Mouse (Mus musculus) liver, embryonic 16.5 days (tissue): Measurements from ENCODE around the gene Vnn1. TPM values are rescaled to one million over a fixed set of nuclear protein-coding genes. Genes with fewer than 3 reads are reported as not detected.

Source experiments
- ATAC-seq: fragments of 200-750 bp; cut with Nextera tagmentation; 2 replicates; pipeline ENCODE4 v1.8.0; 2017; ENCODE audit warnings: low read depth, mild to moderate bottlenecking, moderate number of reproducible peaks, moderate library complexity
- H3K27ac ChIP-seq: fragments of 300-500 bp; sonication (generic); 2 replicates; pipeline ENCODE4 v1.5.1; 2014; ENCODE audit warnings: mild to moderate bottlenecking, low read length
- H3K27me3 ChIP-seq: fragments of 300-500 bp; sonication (generic); 2 replicates; pipeline ENCODE4 v1.6.1; 2014; ENCODE audit warnings: low read depth, low read length, mixed read lengths; ENCODE audit not compliant: control insufficient read depth, insufficient read depth
- H3K36me3 ChIP-seq: fragments of 300-500 bp; sonication (generic); 2 replicates; pipeline ENCODE4 v1.6.1; 2014; ENCODE audit warnings: mild to moderate bottlenecking; ENCODE audit not compliant: control insufficient read depth, insufficient read depth
- H3K4me1 ChIP-seq: fragments of 300-500 bp; sonication (generic); 2 replicates; pipeline ENCODE4 v1.6.1; 2014; ENCODE audit warnings: low read depth, low read length, mixed read lengths; ENCODE audit not compliant: control insufficient read depth
- H3K4me2 ChIP-seq: fragments of 300-500 bp; sonication (generic); 2 replicates; pipeline ENCODE4 v1.6.1; 2014; ENCODE audit warnings: low read depth, low read length, mixed read lengths
- H3K4me3 ChIP-seq: fragments of 300-500 bp; sonication (generic); 2 replicates; pipeline ENCODE4 v1.5.1; 2014; ENCODE audit warnings: low read depth, mild to moderate bottlenecking, low read length
- H3K9ac ChIP-seq: fragments of 300-500 bp; sonication (generic); 2 replicates; pipeline ENCODE4 v1.6.1; 2014; ENCODE audit warnings: low read depth, low read length
- H3K9me3 ChIP-seq: fragments of 300-500 bp; sonication (generic); replicated peaks from 2 replicates; pipeline ENCODE4 v1.6.1; 2016; ENCODE audit warnings: low read length; ENCODE audit not compliant: control insufficient read depth
- WGBS: fragments of 180-500 bp; shearing (Covaris S2); extraction: QIAGEN DNeasy Blood & Tissue Kit; methylation state at CpG from one replicate; pipeline ENCODE4 v1.1.7; 2014; ENCODE audit not compliant: insufficient replicate concordance; 5-methylcytosine and 5-hydroxymethylcytosine counted together
- polyA plus RNA-seq: library from polyadenylated mRNA; unstranded; fragments of >200 nt; fragmentation: Nextera tagmentation; extraction: Ambion mirVana; gene quantifications from 2 replicates; pipeline ENCODE4 v1.2.1, GENCODE M21; 2015

Gene Vnn1
- polyA plus RNA-seq, result 2.2 and 2.8 TPM in 2 replicates

GRCm38 (mm10) chr10:23894601-23895349 lies at the start of gene Vnn1:
Gene Vnn1 (plus strand): TSS chr10:23894688.
- H3K9ac ChIP-seq, result no peak within 1 kb of the TSS

GRCm38 (mm10) chr10:23851228-23851912 lies 43.1 kb upstream of the Vnn1 start, which contains the start of gene Vnn3:
Gene Vnn3 (plus strand): TSS chr10:23851462.
- 51% methylated on average over 4 of the region's 4 CpGs for WGBS
- Histone ChIP-seq H3K4me2 (0 out of 2 replicates have a peak within 1 kb of the TSS, but pooled peaks have one; percentile 19), H3K27me3 (no peaks in the 10 kb centered on the region), H3K4me3 (no peak within 1 kb of the TSS), H3K27ac (peak within 1 kb of the TSS; percentile 14; the same call in 1 of the 2 replicates), H3K36me3 (no peaks in the 10 kb centered on the region), H3K9ac (no peak within 1 kb of the TSS), H3K4me1 (no peaks in the 10 kb centered on the region), H3K9me3 (no peaks in the 10 kb centered on the region)
- peak; percentile 70 for ATAC-seq

More at GRCm38 (mm10) chr10:23894601-23895349, at the start of gene Vnn1:
- no peak for ATAC-seq
- no peaks in the 10 kb centered on the region for H3K27me3 ChIP-seq
- H3K27ac ChIP-seq, result no peak within 1 kb of the TSS
- 34% methylated on average over 21 of the region's 21 CpGs for WGBS
- no peaks in the 10 kb centered on the region for H3K36me3 ChIP-seq
- H3K9me3 ChIP-seq, result no peaks in the 10 kb centered on the region
- H3K4me3 ChIP-seq, result peak within 1 kb of the TSS; percentile 23; the same call in 1 of the 2 replicates
- H3K4me1 ChIP-seq, result no peaks in the 10 kb centered on the region
- H3K4me2 ChIP-seq, result peak within 1 kb of the TSS; percentile 41

GRCm38 (mm10) chr10:23852096-23852495 lies 42.4 kb upstream of the Vnn1 start:
- Histone ChIP-seq H3K9me3 (no peaks in the 10 kb centered on the region), H3K36me3 (no peaks in the 10 kb centered on the region), H3K27me3 (no peaks in the 10 kb centered on the region), H3K4me2 (no peak overlapping the region), H3K9ac (no peak overlapping the region), H3K4me3 (no peak overlapping the region), H3K27ac (no peak overlapping the region), H3K4me1 (no peaks in the 10 kb centered on the region)
- 46% methylated on average over 2 of the region's 2 CpGs for WGBS
- no peak for ATAC-seq

- no peaks in the 10 kb centered on the region for H3K27me3 ChIP-seq
- no peak for ATAC-seq
- WGBS, result 50% methylated on average over 9 of the region's 9 CpGs
- no peak overlapping the region for H3K9ac ChIP-seq
- H3K4me2 ChIP-seq, result no peak overlapping the region
- H3K9me3 ChIP-seq, result no peaks in the 10 kb centered on the region
- H3K36me3 ChIP-seq, result no peaks in the 10 kb centered on the region
- no peak overlapping the region for H3K27ac ChIP-seq
- no peaks in the 10 kb centered on the region for H3K4me1 ChIP-seq
- no peak overlapping the region for H3K4me3 ChIP-seq
Measured at GRCm38 (mm10) chr10:23864362-23865312, 29.9 kb upstream of the Vnn1 start.

DNA sequence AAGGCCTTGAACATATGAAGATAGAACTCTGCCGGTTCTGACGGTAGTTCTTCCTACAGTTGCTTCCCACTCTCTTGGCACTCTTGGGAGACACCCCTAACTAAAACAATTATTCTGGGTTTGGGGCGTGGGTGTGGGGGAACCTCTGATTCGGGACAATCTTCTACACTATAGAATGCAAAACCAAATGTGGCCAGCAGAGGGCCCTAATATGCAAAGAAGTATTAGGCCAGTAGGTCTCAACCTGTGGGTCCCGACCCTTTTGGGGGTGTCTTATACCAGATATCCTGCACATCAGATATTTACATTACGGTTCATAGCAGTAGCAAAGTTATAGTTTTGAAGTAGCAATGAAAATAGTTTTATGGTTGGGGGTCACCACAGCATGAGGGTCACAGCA lies 13.8 kb upstream of the Vnn1 start:
- Histone ChIP-seq H3K27ac (no peak overlapping the region), H3K36me3 (no peaks in the 10 kb centered on the region), H3K4me1 (no peaks in the 10 kb centered on the region), H3K27me3 (no peaks in the 10 kb centered on the region), H3K4me2 (no peak overlapping the region), H3K4me3 (no peak overlapping the region), H3K9ac (no peak overlapping the region), H3K9me3 (no peaks in the 10 kb centered on the region)
- 63% methylated on average over 6 of the region's 6 CpGs for WGBS
- no peak for ATAC-seq

DNA sequence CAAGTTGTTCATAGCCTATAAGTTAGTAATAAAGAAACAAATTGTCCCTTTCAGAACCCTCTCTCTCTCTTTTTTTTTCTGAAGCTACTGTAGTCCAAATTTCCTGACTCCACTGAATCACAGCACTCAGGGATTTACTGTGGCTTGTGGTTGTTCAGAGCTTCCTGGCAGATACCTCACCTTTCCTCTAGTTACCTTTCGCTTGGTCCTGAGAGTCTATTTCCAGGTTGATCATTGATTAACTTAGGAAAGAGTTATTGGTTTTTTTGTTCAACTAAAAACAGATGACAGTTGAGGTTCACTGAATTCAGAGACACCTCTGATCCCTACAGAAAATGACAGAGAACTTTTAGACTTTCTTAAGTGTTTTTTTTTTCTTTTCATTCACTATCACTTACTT lies 9.6 kb upstream of the Vnn1 start:
- peak; percentile 53; the same call in 1 of the 2 replicates for ATAC-seq

GRCm38 (mm10) chr10:23886060-23886459 lies 8.4 kb upstream of the Vnn1 start:
- H3K9ac ChIP-seq, result no peak overlapping the region
- no peak for ATAC-seq
- no peak overlapping the region for H3K27ac ChIP-seq
- no peaks in the 10 kb centered on the region for H3K36me3 ChIP-seq
- H3K4me1 ChIP-seq, result no peaks in the 10 kb centered on the region
- H3K4me3 ChIP-seq, result no peak overlapping the region
- WGBS, result 40% methylated on average over 3 of the region's 3 CpGs
- H3K27me3 ChIP-seq, result no peaks in the 10 kb centered on the region
- no peaks in the 10 kb centered on the region for H3K9me3 ChIP-seq
- H3K4me2 ChIP-seq, result no peak overlapping the region

More for the DNA sequence above, 9.6 kb upstream of the Vnn1 start:
- no peaks in the 10 kb centered on the region for H3K9me3 ChIP-seq
- no peak overlapping the region for H3K4me3 ChIP-seq
- no peaks in the 10 kb centered on the region for H3K4me1 ChIP-seq
- WGBS, result 50% methylated on average over 1 of the region's 1 CpGs
- H3K4me2 ChIP-seq, result no peak overlapping the region
- no peaks in the 10 kb centered on the region for H3K36me3 ChIP-seq
- H3K27me3 ChIP-seq, result no peaks in the 10 kb centered on the region
- H3K9ac ChIP-seq, result no peak overlapping the region
- H3K27ac ChIP-seq, result no peak overlapping the region

GRCm38 (mm10) chr10:23892987-23893386 lies 1.5 kb upstream of the Vnn1 start:
- Histone ChIP-seq H3K27me3 (no peaks in the 10 kb centered on the region), H3K4me1 (no peaks in the 10 kb centered on the region), H3K36me3 (no peaks in the 10 kb centered on the region), H3K9ac (no peak overlapping the region), H3K4me3 (no peak overlapping the region), H3K9me3 (no peaks in the 10 kb centered on the region), H3K4me2 (no peak overlapping the region), H3K27ac (no peak overlapping the region)
- WGBS, result 53% methylated on average over 1 of the region's 1 CpGs
- no peak for ATAC-seq
